Mouse (Mus musculus): ENCODE data around the gene Aqp12. TPM values are rescaled to one million over a fixed set of nuclear protein-coding genes. Genes with fewer than 3 reads are reported as not detected.

Aqp12 gene
- polyA plus RNA-seq, 1 experiment from 2014 or later, result 9.6 TPM

- no peaks in the 10 kb centered on the region for H3K36me3 ChIP-seq
- no peak overlapping the region for H3K9ac ChIP-seq
- H3K27me3 ChIP-seq (replicated peaks), result no peaks in the 10 kb centered on the region
- H3K27ac ChIP-seq, result no peak overlapping the region
- no peak overlapping the region for H3K4me3 ChIP-seq (replicated peaks)
- 82% methylated on average over 5 of the region's 5 CpGs for WGBS
- no peaks in the 10 kb centered on the region for H3K9me3 ChIP-seq
- no peak for ATAC-seq (ENCODE audit: insufficient read depth, low FRiP score, low read depth)
- no peak overlapping the region for H3K4me2 ChIP-seq
- no peaks in the 10 kb centered on the region for H3K4me1 ChIP-seq
These were observed 21.1 kb upstream of the Aqp12 start for GRCm38 (mm10) chr1:92984999-92985398.

GRCm38 (mm10) chr1:92988894-92989293, 17.2 kb upstream of the Aqp12 start:
- 47% methylated on average over 4 of the region's 4 CpGs for WGBS
- no peaks in the 10 kb centered on the region for H3K9me3 ChIP-seq
- H3K4me2 ChIP-seq, result no peak overlapping the region
- H3K27me3 ChIP-seq (replicated peaks), result no peaks in the 10 kb centered on the region
- no peak overlapping the region for H3K27ac ChIP-seq
- H3K36me3 ChIP-seq, result no peaks in the 10 kb centered on the region
- no peak overlapping the region for H3K9ac ChIP-seq
- no peak overlapping the region for H3K4me3 ChIP-seq (replicated peaks)
- no peaks in the 10 kb centered on the region for H3K4me1 ChIP-seq
- ATAC-seq (ENCODE audit: insufficient read depth, low FRiP score, low read depth), result no peak

- no peaks in the 10 kb centered on the region for H3K36me3 ChIP-seq
- H3K4me3 ChIP-seq (replicated peaks), result no peak overlapping the region
- no peaks in the 10 kb centered on the region for H3K9me3 ChIP-seq
- H3K4me1 ChIP-seq, result no peaks in the 10 kb centered on the region
- 53% methylated on average over 4 of the region's 4 CpGs for WGBS
- no peak overlapping the region for H3K27ac ChIP-seq
- no peak for ATAC-seq (ENCODE audit: insufficient read depth, low FRiP score, low read depth)
- H3K4me2 ChIP-seq, result no peak overlapping the region
- H3K27me3 ChIP-seq (replicated peaks), result no peaks in the 10 kb centered on the region
- no peak overlapping the region for H3K9ac ChIP-seq
These were observed 16.2 kb upstream of the Aqp12 start for GRCm38 (mm10) chr1:92989891-92990290.

GRCm38 (mm10) chr1:92992214-92992855, 13.8 kb upstream of the Aqp12 start:
- WGBS, result 80% methylated on average over 6 of the region's 6 CpGs

GRCm38 (mm10) chr1:92992880-92993279, 13.3 kb upstream of the Aqp12 start:
- H3K4me3 ChIP-seq (replicated peaks), result no peak overlapping the region
- no peak overlapping the region for H3K9ac ChIP-seq
- H3K4me2 ChIP-seq, result no peak overlapping the region
- H3K4me1 ChIP-seq, result no peaks in the 10 kb centered on the region
- no peaks in the 10 kb centered on the region for H3K9me3 ChIP-seq
- H3K27ac ChIP-seq, result no peak overlapping the region
- no peaks in the 10 kb centered on the region for H3K36me3 ChIP-seq
- ATAC-seq (ENCODE audit: insufficient read depth, low FRiP score, low read depth), result no peak
- H3K27me3 ChIP-seq (replicated peaks), result no peaks in the 10 kb centered on the region
- 72% methylated on average over 2 of the region's 2 CpGs for WGBS

More at GRCm38 (mm10) chr1:92992214-92992855, 13.8 kb upstream of the Aqp12 start:
- H3K4me3 ChIP-seq (replicated peaks), result no peak overlapping the region
- no peak overlapping the region for H3K4me2 ChIP-seq
- H3K4me1 ChIP-seq, result no peaks in the 10 kb centered on the region
- H3K9ac ChIP-seq, result no peak overlapping the region
- ATAC-seq (ENCODE audit: insufficient read depth, low FRiP score, low read depth), result no peak
- no peaks in the 10 kb centered on the region for H3K27me3 ChIP-seq (replicated peaks)
- H3K27ac ChIP-seq, result no peak overlapping the region
- H3K9me3 ChIP-seq, result no peaks in the 10 kb centered on the region
- H3K36me3 ChIP-seq, result no peaks in the 10 kb centered on the region

GRCm38 (mm10) chr1:93009196-93009595, 3.1 kb downstream of the Aqp12 start:
- ATAC-seq (ENCODE audit: insufficient read depth, low FRiP score, low read depth), result no peak; the same call in 1 of the 2 replicates
- Histone ChIP-seq H3K4me3 (replicated peaks) (no peak overlapping the region), H3K27ac (no peak overlapping the region), H3K9ac (no peak overlapping the region), H3K27me3 (replicated peaks) (no peaks in the 10 kb centered on the region), H3K4me1 (no peaks in the 10 kb centered on the region), H3K36me3 (no peaks in the 10 kb centered on the region), H3K9me3 (no peaks in the 10 kb centered on the region), H3K4me2 (no peak overlapping the region)
- WGBS, result 72% methylated on average over 4 of the region's 4 CpGs

GRCm38 (mm10) chr1:93010731-93011130, 4.6 kb downstream of the Aqp12 start:
- H3K4me3 ChIP-seq (replicated peaks), result no peak overlapping the region
- no peaks in the 10 kb centered on the region for H3K36me3 ChIP-seq
- no peak overlapping the region for H3K27ac ChIP-seq
- no peak overlapping the region for H3K4me2 ChIP-seq
- no peaks in the 10 kb centered on the region for H3K9me3 ChIP-seq
- WGBS, result 28% methylated on average over 3 of the region's 3 CpGs
- no peaks in the 10 kb centered on the region for H3K4me1 ChIP-seq
- H3K9ac ChIP-seq, result no peak overlapping the region
- no peaks in the 10 kb centered on the region for H3K27me3 ChIP-seq (replicated peaks)
- no peak for ATAC-seq (ENCODE audit: insufficient read depth, low FRiP score, low read depth)

GRCm38 (mm10) chr1:93012103-93012585, 6.0 kb downstream of the Aqp12 start:
- Histone ChIP-seq H3K27me3 (replicated peaks) (no peaks in the 10 kb centered on the region), H3K9ac (no peak overlapping the region), H3K36me3 (no peaks in the 10 kb centered on the region), H3K4me3 (replicated peaks) (no peak overlapping the region), H3K4me1 (no peaks in the 10 kb centered on the region), H3K4me2 (no peak overlapping the region), H3K9me3 (no peaks in the 10 kb centered on the region), H3K27ac (no peak overlapping the region)
- ATAC-seq (ENCODE audit: insufficient read depth, low FRiP score, low read depth), result no peak
- 74% methylated on average over 7 of the region's 7 CpGs for WGBS

- H3K4me3 ChIP-seq (replicated peaks), result no peak overlapping the region
- no peak overlapping the region for H3K27ac ChIP-seq
- H3K9ac ChIP-seq, result no peak overlapping the region
- ATAC-seq (ENCODE audit: insufficient read depth, low FRiP score, low read depth), result no peak
- 68% methylated on average over 4 of the region's 4 CpGs for WGBS
- no peaks in the 10 kb centered on the region for H3K27me3 ChIP-seq (replicated peaks)
- no peak overlapping the region for H3K4me2 ChIP-seq
- no peaks in the 10 kb centered on the region for H3K36me3 ChIP-seq
- no peaks in the 10 kb centered on the region for H3K9me3 ChIP-seq
- H3K4me1 ChIP-seq, result no peaks in the 10 kb centered on the region
These were observed 7.2 kb downstream of the Aqp12 start for GRCm38 (mm10) chr1:93013367-93013766.

- no peak overlapping the region for H3K9ac ChIP-seq
- H3K4me3 ChIP-seq (replicated peaks), result no peak overlapping the region
- H3K27me3 ChIP-seq (replicated peaks), result no peaks in the 10 kb centered on the region
- H3K4me2 ChIP-seq, result no peak overlapping the region
- no peaks in the 10 kb centered on the region for H3K36me3 ChIP-seq
- no peaks in the 10 kb centered on the region for H3K4me1 ChIP-seq
- ATAC-seq (ENCODE audit: insufficient read depth, low FRiP score, low read depth), result peak; percentile 58; the same call in 1 of the 2 replicates
- no peak overlapping the region for H3K27ac ChIP-seq
- H3K9me3 ChIP-seq, result no peaks in the 10 kb centered on the region
These were observed 8.3 kb downstream of the Aqp12 start for GRCm38 (mm10) chr1:93014460-93014859.

- Histone ChIP-seq H3K27ac (no peak overlapping the region), H3K9ac (no peak overlapping the region), H3K4me3 (replicated peaks) (no peak overlapping the region), H3K9me3 (no peaks in the 10 kb centered on the region), H3K36me3 (no peaks in the 10 kb centered on the region), H3K4me2 (no peak overlapping the region), H3K27me3 (replicated peaks) (no peaks in the 10 kb centered on the region), H3K4me1 (no peaks in the 10 kb centered on the region)
- no peak for ATAC-seq (ENCODE audit: insufficient read depth, low FRiP score, low read depth)
- WGBS, result 44% methylated on average over 2 of the region's 2 CpGs
These were observed 9.0 kb downstream of the Aqp12 start for GRCm38 (mm10) chr1:93015136-93015535.

- no peaks in the 10 kb centered on the region for H3K27me3 ChIP-seq (replicated peaks)
- H3K4me1 ChIP-seq, result no peaks in the 10 kb centered on the region
- no peaks in the 10 kb centered on the region for H3K36me3 ChIP-seq
- no peak overlapping the region for H3K9ac ChIP-seq
- no peak overlapping the region for H3K4me2 ChIP-seq
- ATAC-seq (ENCODE audit: insufficient read depth, low FRiP score, low read depth), result no peak
- H3K27ac ChIP-seq, result no peak overlapping the region
- H3K4me3 ChIP-seq (replicated peaks), result no peak overlapping the region
- 85% methylated on average over 10 of the region's 10 CpGs for WGBS
- H3K9me3 ChIP-seq, result no peaks in the 10 kb centered on the region
These were observed 12.6 kb downstream of the Aqp12 start for GRCm38 (mm10) chr1:93018716-93019115.

- no peaks in the 10 kb centered on the region for H3K9me3 ChIP-seq
- no peak overlapping the region for H3K9ac ChIP-seq
- H3K4me1 ChIP-seq, result no peaks in the 10 kb centered on the region
- 76% methylated on average over 4 of the region's 4 CpGs for WGBS
- H3K36me3 ChIP-seq, result no peaks in the 10 kb centered on the region
- no peak overlapping the region for H3K27ac ChIP-seq
- H3K4me3 ChIP-seq (replicated peaks), result no peak overlapping the region
- no peak overlapping the region for H3K4me2 ChIP-seq
- no peaks in the 10 kb centered on the region for H3K27me3 ChIP-seq (replicated peaks)
- no peak for ATAC-seq (ENCODE audit: insufficient read depth, low FRiP score, low read depth)
These were observed 14.5 kb downstream of the Aqp12 start for GRCm38 (mm10) chr1:93020602-93021001.

Data from stomach, embryonic 15.5 days (tissue).